Mouse (Mus musculus): ENCODE results near the gene Btnl10. TPM values are rescaled to one million over a fixed set of nuclear protein-coding genes. Genes with fewer than 3 reads are reported as not detected.
"Not testable (repeated sequence)": the region's sequence is repeated elsewhere in the genome, so short reads cannot be mapped to it uniquely, and the experiment has no call there.

The Btnl10 gene
- polyA plus RNA-seq, 1 experiment from 2014 or later: 0.25 TPM

- Histone ChIP-seq H3K27me3 (peaks cover 60% of the 10 kb centered on the region), H3K9me3 (no peaks in the 10 kb centered on the region), H3K4me1 (replicated peaks) (peaks cover 26% of the 10 kb centered on the region), H3K4me3 (replicated peaks) (peak overlapping the region; percentile 49), H3K36me3 (no peaks in the 10 kb centered on the region), H3K4me2 (peak overlapping the region; percentile 62), H3K9ac (replicated peaks) (peak overlapping the region; percentile 60), H3K27ac (peak overlapping the region; percentile 87)
- 10% methylated on average over 20 of the region's 20 CpGs for WGBS
- ATAC-seq (ENCODE audit: insufficient number of reproducible peaks, insufficient read depth, low FRiP score, low TSS enrichment, low read depth): no peak
Measured at GRCm38 (mm10) chr11:58949480-58950431, 32.0 kb downstream of the Btnl10 start.

- Histone ChIP-seq H3K4me1 (replicated peaks) (peaks cover 29% of the 10 kb centered on the region), H3K4me3 (replicated peaks) (no peak overlapping the region), H3K27ac (no peak overlapping the region), H3K36me3 (no peaks in the 10 kb centered on the region), H3K9me3 (no peaks in the 10 kb centered on the region), H3K27me3 (peaks cover 46% of the 10 kb centered on the region), H3K4me2 (no peak overlapping the region), H3K9ac (replicated peaks) (no peak overlapping the region)
- WGBS: 69% methylated on average over 5 of the region's 5 CpGs
- no peak for ATAC-seq (ENCODE audit: insufficient number of reproducible peaks, insufficient read depth, low FRiP score, low TSS enrichment, low read depth)
Measured at GRCm38 (mm10) chr11:58951210-58951609, 33.5 kb downstream of the Btnl10 start.

GRCm38 (mm10) chr11:58953351-58954169, 35.9 kb downstream of the Btnl10 start:
- H3K9me3 ChIP-seq: no peaks in the 10 kb centered on the region
- H3K27ac ChIP-seq: peak overlapping the region; percentile 90
- H3K36me3 ChIP-seq: peaks cover 12% of the 10 kb centered on the region
- H3K9ac ChIP-seq (replicated peaks): peak overlapping the region; percentile 70
- under 1% methylated on average over 33 of the region's 33 CpGs for WGBS
- H3K27me3 ChIP-seq: peaks cover 39% of the 10 kb centered on the region
- H3K4me2 ChIP-seq: peak overlapping the region; percentile 93
- peak overlapping the region; percentile 75 for H3K4me3 ChIP-seq (replicated peaks)
- peaks cover 38% of the 10 kb centered on the region for H3K4me1 ChIP-seq (replicated peaks)
- peak; percentile 5; the same call in 1 of the 2 replicates for ATAC-seq (ENCODE audit: insufficient number of reproducible peaks, insufficient read depth, low FRiP score, low TSS enrichment, low read depth)

- 1% methylated on average over 17 of the region's 17 CpGs for WGBS
- peaks cover 39% of the 10 kb centered on the region for H3K27me3 ChIP-seq
- not testable (repeated sequence) for H3K9me3 ChIP-seq
Measured at GRCm38 (mm10) chr11:58954170-58954419, 36.4 kb downstream of the Btnl10 start.

GRCm38 (mm10) chr11:58954420-58955142, 36.9 kb downstream of the Btnl10 start, which contains the start of the genes Hist3h2a and Trim17:
Hist3h2a (plus strand) TSS chr11:58954685.
Trim17 (plus strand) TSS chr11:58954685.
- H3K4me1 ChIP-seq (replicated peaks): peaks cover 37% of the 10 kb centered on the region
- H3K9ac ChIP-seq (replicated peaks): peak within 1 kb of the TSS; percentile 93
- under 1% methylated on average over 49 of the region's 49 CpGs for WGBS
- H3K4me3 ChIP-seq (replicated peaks): peak within 1 kb of the TSS; percentile 75
- H3K36me3 ChIP-seq: peaks cover 12% of the 10 kb centered on the region
- H3K4me2 ChIP-seq: peak within 1 kb of the TSS; percentile 93
- no peaks in the 10 kb centered on the region for H3K9me3 ChIP-seq
- ATAC-seq (ENCODE audit: insufficient number of reproducible peaks, insufficient read depth, low FRiP score, low TSS enrichment, low read depth): peak; percentile 89
- peak within 1 kb of the TSS; percentile 99 for H3K27ac ChIP-seq
- peaks cover 38% of the 10 kb centered on the region for H3K27me3 ChIP-seq

More at GRCm38 (mm10) chr11:58954170-58954419, 36.4 kb downstream of the Btnl10 start:
- H3K27ac ChIP-seq: peak overlapping the region; percentile 90
- H3K4me3 ChIP-seq (replicated peaks): peak overlapping the region; percentile 75
- ATAC-seq (ENCODE audit: insufficient number of reproducible peaks, insufficient read depth, low FRiP score, low TSS enrichment, low read depth): not testable (repeated sequence)
- H3K36me3 ChIP-seq: peaks cover 12% of the 10 kb centered on the region
- H3K9ac ChIP-seq (replicated peaks): peak overlapping the region; percentile 70
- peaks cover 38% of the 10 kb centered on the region for H3K4me1 ChIP-seq (replicated peaks)
- H3K4me2 ChIP-seq: peak overlapping the region; percentile 93

- Histone ChIP-seq H3K9ac (replicated peaks) (peak overlapping the region; percentile 93), H3K4me1 (replicated peaks) (peaks cover 37% of the 10 kb centered on the region), H3K4me3 (replicated peaks) (peak overlapping the region; percentile 75), H3K27me3 (peaks cover 36% of the 10 kb centered on the region), H3K4me2 (peak overlapping the region; percentile 93), H3K36me3 (peaks cover 12% of the 10 kb centered on the region), H3K9me3 (no peaks in the 10 kb centered on the region), H3K27ac (peak overlapping the region; percentile 99)
- ATAC-seq (ENCODE audit: insufficient number of reproducible peaks, insufficient read depth, low FRiP score, low TSS enrichment, low read depth): no peak; the same call in 1 of the 2 replicates
- under 1% methylated on average over 20 of the region's 20 CpGs for WGBS
Measured at GRCm38 (mm10) chr11:58955143-58955867, 37.6 kb downstream of the Btnl10 start.

GRCm38 (mm10) chr11:58955868-58956257, 38.2 kb downstream of the Btnl10 start:
- WGBS: 29% methylated on average over 8 of the region's 8 CpGs

GRCm38 (mm10) chr11:58957226-58957914, 39.7 kb downstream of the Btnl10 start:
- Histone ChIP-seq H3K27ac (no peak overlapping the region), H3K36me3 (peaks cover 12% of the 10 kb centered on the region), H3K9ac (replicated peaks) (peak overlapping the region; percentile 93), H3K4me3 (replicated peaks) (peak overlapping the region; percentile 75; the same call in 1 of the 2 replicates), H3K4me1 (replicated peaks) (peaks cover 37% of the 10 kb centered on the region), H3K27me3 (peaks cover 32% of the 10 kb centered on the region), H3K9me3 (peaks cover 8% of the 10 kb centered on the region), H3K4me2 (peak overlapping the region; percentile 93)
- ATAC-seq (ENCODE audit: insufficient number of reproducible peaks, insufficient read depth, low FRiP score, low TSS enrichment, low read depth): no peak
- 90% methylated on average over 5 of the region's 5 CpGs for WGBS

More at GRCm38 (mm10) chr11:58955868-58956257, 38.2 kb downstream of the Btnl10 start:
- Histone ChIP-seq H3K4me1 (replicated peaks) (peaks cover 37% of the 10 kb centered on the region), H3K36me3 (peaks cover 12% of the 10 kb centered on the region), H3K4me3 (replicated peaks) (peak overlapping the region; percentile 75), H3K9ac (replicated peaks) (peak overlapping the region; percentile 93), H3K4me2 (peak overlapping the region; percentile 93), H3K9me3 (no peaks in the 10 kb centered on the region), H3K27ac (no peak overlapping the region; the same call in 1 of the 2 replicates), H3K27me3 (peaks cover 34% of the 10 kb centered on the region)
- no peak for ATAC-seq (ENCODE audit: insufficient number of reproducible peaks, insufficient read depth, low FRiP score, low TSS enrichment, low read depth)

- Histone ChIP-seq H3K27ac (no peak overlapping the region), H3K4me1 (replicated peaks) (peaks cover 29% of the 10 kb centered on the region), H3K9ac (replicated peaks) (no peak overlapping the region), H3K36me3 (peaks cover 12% of the 10 kb centered on the region), H3K4me3 (replicated peaks) (no peak overlapping the region), H3K9me3 (peaks cover 8% of the 10 kb centered on the region), H3K4me2 (no peak overlapping the region), H3K27me3 (peaks cover 44% of the 10 kb centered on the region)
- 87% methylated on average over 6 of the region's 6 CpGs for WGBS
- ATAC-seq (ENCODE audit: insufficient number of reproducible peaks, insufficient read depth, low FRiP score, low TSS enrichment, low read depth): no peak
Measured at GRCm38 (mm10) chr11:58958536-58958935, 40.8 kb downstream of the Btnl10 start.
